ENCODE assay signal across 8 mouse cellular contexts in genomic region chr9:105053147-105053557, GRCm38 (mm10). TPM values are rescaled to one million over a fixed set of nuclear protein-coding genes. Genes with fewer than 3 reads are reported as not detected.
A peak's percentile ranks its signal among the peaks of the same experiment; 100 is the strongest.
DNase-seq lines count a peak whose midpoint lies in the region; ATAC-seq lines count a peak whose summit lies in the region.

Gene Mrpl3, plus strand, starts transcription at chr9:105053239.

- H3K9ac ChIP-seq in hindbrain, embryonic 13.5 days = peak within 1 kb of the TSS; percentile 98

- H3K27ac ChIP-seq in hindbrain, embryonic 13.5 days = peak within 1 kb of the TSS; percentile 40; the same call in 1 of the 2 replicates

- 0 out of 2 replicates have a peak, but pooled peaks cover 5% of the 10 kb centered on the region for H3K27me3 ChIP-seq in hindbrain, embryonic 13.5 days

- peak; percentile 91 for DNase-seq in NIH3T3 (ENCODE audit: low read depth)
- peak; percentile 92 to 93 for DNase-seq in cerebellum, postnatal 10 days
- DNase-seq in frontal cortex, postnatal 14 days (ENCODE audit: low spot score in 2 of 2) = peak; percentile 68 to 73
- DNase-seq in layer of hippocampus, postnatal 25 days (ENCODE audit: extremely low spot score in 1 of 2, low spot score in 1 of 2) = peak; percentile 85 to 92
- peak; percentile 77 for DNase-seq in lung, postnatal 25 days (ENCODE audit: low spot score)
- peak; percentile 94 for DNase-seq in retina, embryonic 14.5 days (ENCODE audit: low spot score)
- peak; percentile 89 for DNase-seq in thymus, postnatal 4 days

- 0% methylated on average over 31 of the region's 31 CpGs for WGBS in hindbrain, embryonic 13.5 days

- peak; percentile 65 for ATAC-seq in hindbrain, embryonic 13.5 days (ENCODE audit: low FRiP score)

- peak within 1 kb of the TSS; percentile 77 for H3K4me2 ChIP-seq in hindbrain, embryonic 13.5 days

- peaks cover 23% of the 10 kb centered on the region for H3K4me1 ChIP-seq in hindbrain, embryonic 13.5 days (replicated peaks)

- peaks cover 29% of the 10 kb centered on the region for H3K36me3 ChIP-seq in hindbrain, embryonic 13.5 days

- H3K9me3 ChIP-seq in hindbrain, embryonic 13.5 days = no peaks in the 10 kb centered on the region

- H3K4me3 ChIP-seq in hindbrain, embryonic 13.5 days = peak within 1 kb of the TSS; percentile 99

RNA-seq across cellular contexts. Expression of gene Mrpl3, which starts in this region (rescaled TPM):
- polyA plus RNA-seq in hindbrain, embryonic 13.5 days (2015; fragmentation: Nextera tagmentation; extraction: Ambion mirVana) = 94.7 and 100 TPM in 2 replicates
- total RNA-seq in layer of hippocampus, postnatal 25 days (2021) = 10 to 100 TPM; 72.7 to 83.1 TPM

Comparison
In these comparisons a context has a peak if more than half of its experiments do, and no peak if none do; other contexts are left out.
1. Peak in every context shown above with its lines: DNase-seq, ATAC-seq, H3K4me3 ChIP-seq and H3K27ac ChIP-seq.